Comparison of ENCODE assay signal across 8 mouse cellular contexts in genomic region chr8:64733271-64733943, GRCm38 (mm10). TPM values are rescaled to one million over a fixed set of nuclear protein-coding genes. Genes with fewer than 3 reads are reported as not detected.
DNase-seq lines count a peak whose midpoint lies in the region; ATAC-seq and TF ChIP-seq lines count a peak whose summit lies in the region.

Msmo1 (minus strand) TSS chr8:64733792.

- H3K9me3 ChIP-seq in embryonic facial prominence, embryonic 13.5 days, result no peaks in the 10 kb centered on the region
- H3K9me3 ChIP-seq in limb, embryonic 13.5 days, result no peaks in the 10 kb centered on the region
- H3K9me3 ChIP-seq in midbrain, embryonic 16.5 days (replicated peaks; ENCODE audit: control insufficient read depth, low read length, poor library complexity, severe bottlenecking), result no peaks in the 10 kb centered on the region

- H3K4me2 ChIP-seq in embryonic facial prominence, embryonic 13.5 days, result peak within 1 kb of the TSS; percentile 77
- peak within 1 kb of the TSS; percentile 81 for H3K4me2 ChIP-seq in limb, embryonic 13.5 days (replicated peaks)
- H3K4me2 ChIP-seq in midbrain, embryonic 16.5 days (ENCODE audit: low read length), result peak within 1 kb of the TSS; percentile 58

- WGBS in embryonic facial prominence, embryonic 13.5 days, result under 1% methylated on average over 60 of the region's 60 CpGs
- WGBS in heart, adult 2 months, result under 1% methylated on average over 60 of the region's 60 CpGs
- under 1% methylated on average over 60 of the region's 60 CpGs for WGBS in limb, embryonic 13.5 days
- under 1% methylated on average over 60 of the region's 60 CpGs for WGBS in midbrain, embryonic 16.5 days

- peaks cover 19% of the 10 kb centered on the region for H3K4me1 ChIP-seq in embryonic facial prominence, embryonic 13.5 days
- peaks cover 2% of the 10 kb centered on the region; the same call in 1 of the 2 replicates for H3K4me1 ChIP-seq in heart, adult 2 months (ENCODE audit: control insufficient read depth, insufficient read depth, low read length)
- H3K4me1 ChIP-seq in limb, embryonic 13.5 days, result peaks cover 13% of the 10 kb centered on the region
- peaks cover 33% of the 10 kb centered on the region for H3K4me1 ChIP-seq in midbrain, embryonic 16.5 days (ENCODE audit: control insufficient read depth, insufficient read depth, low read length)

- H3K79me2 ChIP-seq in heart, adult 2 months (replicated peaks; ENCODE audit: control insufficient read depth, insufficient read depth, low read length), result no peaks in the 10 kb centered on the region

- H3K27ac ChIP-seq in embryonic facial prominence, embryonic 13.5 days, result peak within 1 kb of the TSS; percentile 73; the same call in 1 of the 2 replicates
- peak within 1 kb of the TSS; percentile 60 for H3K27ac ChIP-seq in heart, adult 2 months
- H3K27ac ChIP-seq in limb, embryonic 13.5 days, result peak within 1 kb of the TSS; percentile 15; the same call in 1 of the 2 replicates
- peak within 1 kb of the TSS; percentile 94 for H3K27ac ChIP-seq in midbrain, embryonic 16.5 days (ENCODE audit: low read length)

- intact Hi-C loops in heart, adult 2 months (cut with DNase I), result loop anchor here (2.0 to 5.0 kb wide), 3 partner anchors 41 to 207 kb away; partner anchors contain the start of gene Cpe

- H3K36me3 ChIP-seq in embryonic facial prominence, embryonic 13.5 days, result peaks cover 12% of the 10 kb centered on the region
- H3K36me3 ChIP-seq in heart, adult 2 months (ENCODE audit: control insufficient read depth, insufficient read depth, low read length), result no peaks in the 10 kb centered on the region; the same call in 1 of the 2 replicates
- H3K36me3 ChIP-seq in limb, embryonic 13.5 days, result peaks cover 16% of the 10 kb centered on the region
- H3K36me3 ChIP-seq in midbrain, embryonic 16.5 days (ENCODE audit: control insufficient read depth, insufficient read depth, low read length), result 0 out of 2 replicates have a peak, but pooled peaks cover 1% of the 10 kb centered on the region

- DNase-seq in 3134 (ENCODE audit: extremely low read depth, insufficient read length, low spot score), result peak; percentile 98
- DNase-seq in adrenal gland, postnatal 36 days, result peak; percentile 97 to 98
- peak; percentile 93 to 99 for DNase-seq in heart, adult 2 months
- peak; percentile 98 for DNase-seq in kidney, adult 8-10 months
- DNase-seq in spleen, postnatal 10 days (ENCODE audit: low spot score in 2 of 2), result peak; percentile 83 to 95

- H3K27me3 ChIP-seq in embryonic facial prominence, embryonic 13.5 days, result no peaks in the 10 kb centered on the region
- no peaks in the 10 kb centered on the region for H3K27me3 ChIP-seq in heart, adult 2 months (ENCODE audit: control insufficient read depth, insufficient read depth, low read length)
- H3K27me3 ChIP-seq in limb, embryonic 13.5 days, result no peaks in the 10 kb centered on the region
- H3K27me3 ChIP-seq in midbrain, embryonic 16.5 days (ENCODE audit: control insufficient read depth, insufficient read depth, low read depth, low read length), result no peaks in the 10 kb centered on the region

- peak; percentile 18; the same call in 1 of the 2 replicates for TF ChIP-seq CTCF in heart, adult 2 months (IDR thresholded peaks at IDR 0.05)

- H3K4me3 ChIP-seq in embryonic facial prominence, embryonic 13.5 days, result peak within 1 kb of the TSS; percentile 82
- peak within 1 kb of the TSS; percentile 87 for H3K4me3 ChIP-seq in heart, adult 2 months
- peak within 1 kb of the TSS; percentile 81 for H3K4me3 ChIP-seq in limb, embryonic 13.5 days
- H3K4me3 ChIP-seq in midbrain, embryonic 16.5 days (ENCODE audit: low read depth, low read length), result peak within 1 kb of the TSS; percentile 70

- peak; percentile 59 for TF ChIP-seq POLR2A in heart, adult 2 months (IDR thresholded peaks at IDR 0.05; ENCODE audit: insufficient read depth, low read depth, low read length)

- peak within 1 kb of the TSS; percentile 72 for H3K9ac ChIP-seq in embryonic facial prominence, embryonic 13.5 days
- peak within 1 kb of the TSS; percentile 69 for H3K9ac ChIP-seq in heart, adult 2 months (ENCODE audit: low read depth, low read length)
- peak within 1 kb of the TSS; percentile 70 for H3K9ac ChIP-seq in limb, embryonic 13.5 days
- H3K9ac ChIP-seq in midbrain, embryonic 16.5 days (ENCODE audit: low read depth, low read length), result peak within 1 kb of the TSS; percentile 83

- ATAC-seq in embryonic facial prominence, embryonic 13.5 days (ENCODE audit: insufficient number of reproducible peaks, insufficient read depth, low FRiP score, low TSS enrichment, low read depth), result peak; percentile 100
- peak; percentile 100 for ATAC-seq in limb, embryonic 13.5 days (ENCODE audit: low FRiP score, low read depth)
- peak; percentile 99 for ATAC-seq in midbrain, embryonic 16.5 days

- no peak for TF ChIP-seq EP300 in heart, adult 2 months (IDR thresholded peaks at IDR 0.05; ENCODE audit: insufficient read depth, low read depth, low read length)

RNA-seq across cellular contexts. Expression of gene Msmo1, which starts in this region (rescaled TPM):
- 100 to 1,000 TPM; 255 to 286 TPM for total RNA-seq in adrenal gland, postnatal 36 days (2021)
- polyA plus RNA-seq in embryonic facial prominence, embryonic 13.5 days (2015; fragmentation: Nextera tagmentation; extraction: Ambion mirVana), result 79.5 and 90.1 TPM in 2 replicates
- total RNA-seq in heart, adult 2 months (2021), result 1 to 10 TPM; 6.6 to 9.6 TPM
- 4.1 and 9.1 TPM in 2 replicates for polyA plus RNA-seq in heart, adult 2 months (2012; rRNA removed)
- polyA plus RNA-seq in limb, embryonic 13.5 days (2015; fragmentation: Nextera tagmentation; extraction: Ambion mirVana), result 80.1 and 83.5 TPM in 2 replicates
- 176 and 200 TPM in 2 replicates for polyA plus RNA-seq in midbrain, embryonic 16.5 days (2015; fragmentation: Nextera tagmentation; extraction: Ambion mirVana)

Comparison
In these comparisons a context has a peak if more than half of its experiments do, and no peak if none do; other contexts are left out.
1. Peak in every context shown above with its lines: DNase-seq, ATAC-seq, H3K4me3 ChIP-seq and H3K27ac ChIP-seq.
2. RNA of gene Msmo1 (total RNA-seq): 255 to 286 TPM in adrenal gland, postnatal 36 days; 6.6 to 9.6 TPM in heart, adult 2 months; every median in the first group is over 10 times any median in the second.
3. H3K27ac ChIP-seq: peak in every context shown above with its lines; median percentile 94 in midbrain, embryonic 16.5 days; 73 in embryonic facial prominence, embryonic 13.5 days; 60 in heart, adult 2 months; 15 in limb, embryonic 13.5 days.